Mouse (Mus musculus) kidney, embryonic 14.5 days (tissue): ENCODE measurements around the gene Sec14l5. TPM values are rescaled to one million over a fixed set of nuclear protein-coding genes. Genes with fewer than 3 reads are reported as not detected.

Experiments used
- ATAC-seq: fragments of 200-750 bp; cut with Nextera tagmentation; 2 replicates; pipeline ENCODE4 v1.8.0; 2017; ENCODE audit warnings: moderate number of reproducible peaks, mild to moderate bottlenecking, moderate TSS enrichment, moderate library complexity; ENCODE audit not compliant: low FRiP score, low TSS enrichment
- H3K27ac ChIP-seq: fragments of 300-500 bp; sonication (generic); 2 replicates; pipeline ENCODE4 v1.5.1; 2014; ENCODE audit warnings: low read depth, mild to moderate bottlenecking, low read length, moderate library complexity, mixed read lengths
- H3K27me3 ChIP-seq: fragments of 300-500 bp; sonication (generic); 2 replicates; pipeline ENCODE4 v1.6.1; 2014; ENCODE audit warnings: mild to moderate bottlenecking, low read length; ENCODE audit not compliant: control insufficient read depth, insufficient read depth
- H3K36me3 ChIP-seq: fragments of 300-500 bp; sonication (generic); 2 replicates; pipeline ENCODE4 v1.6.1; 2014; ENCODE audit warnings: low read length, mixed read lengths; ENCODE audit not compliant: control insufficient read depth, insufficient read depth
- H3K4me1 ChIP-seq: fragments of 300-500 bp; sonication (generic); 2 replicates; pipeline ENCODE4 v1.6.1; 2014; ENCODE audit warnings: low read length, mixed read lengths; ENCODE audit not compliant: control insufficient read depth, insufficient read depth
- H3K4me2 ChIP-seq: fragments of 300-500 bp; sonication (generic); replicated peaks from 2 replicates; pipeline ENCODE4 v1.6.1; 2014; ENCODE audit warnings: low read depth, mild to moderate bottlenecking, low read length
- H3K4me3 ChIP-seq: fragments of 300-500 bp; sonication (generic); 2 replicates; pipeline ENCODE4 v1.5.1; 2014; ENCODE audit warnings: mild to moderate bottlenecking, low read length
- H3K9ac ChIP-seq: fragments of 300-500 bp; sonication (generic); 2 replicates; pipeline ENCODE4 v1.6.1; 2014; ENCODE audit warnings: low read depth, mild to moderate bottlenecking, low read length, moderate library complexity
- H3K9me3 ChIP-seq: fragments of 300-500 bp; sonication (generic); 2 replicates; pipeline ENCODE4 v1.6.1; 2016; ENCODE audit warnings: low read length; ENCODE audit not compliant: control insufficient read depth
- WGBS: fragments of 180-500 bp; shearing (Covaris S2); extraction: QIAGEN DNeasy Blood & Tissue Kit; methylation state at CpG from one replicate; pipeline ENCODE4 v1.1.7; 2014; 5-methylcytosine and 5-hydroxymethylcytosine counted together
- microRNA-seq: library from miRNA; unstranded; fragments of <30 nt; microRNA quantifications from one replicate; pipeline ENCODE4, GENCODE M21; 2016
- polyA plus RNA-seq: library from polyadenylated mRNA; unstranded; fragments of >200 nt; fragmentation: Nextera tagmentation; extraction: Ambion mirVana; gene quantifications from 2 replicates; pipeline ENCODE4 v1.2.1, GENCODE M21; 2014

Sec14l5 gene
- polyA plus RNA-seq, 1 experiment from 2014 or later = not detected

- Histone ChIP-seq H3K36me3 (0 out of 2 replicates have a peak, but pooled peaks cover 5% of the 10 kb centered on the region), H3K9me3 (no peaks in the 10 kb centered on the region), H3K4me3 (peak within 1 kb of the TSS; percentile 79), H3K4me2 (peak within 1 kb of the TSS; percentile 78), H3K4me1 (no peaks in the 10 kb centered on the region), H3K9ac (peak within 1 kb of the TSS; percentile 67), H3K27ac (peak within 1 kb of the TSS; percentile 7; the same call in 1 of the 2 replicates), H3K27me3 (no peaks in the 10 kb centered on the region)
- WGBS = 2% methylated on average over 47 of the region's 47 CpGs
- ATAC-seq = peak; percentile 97
Observed at GRCm38 (mm10) chr16:5233418-5234313, 86.8 kb downstream of the Sec14l5 start, which contains the start of gene Alg1. TSS of gene Alg1 (plus strand) at chr16:5233621.

Small RNA genes within 50 kb of the gene (microRNA-seq; reads per million reads assigned to microRNA genes)
- gene Gm23689 (not detected), gene Gm26095 (not detected), gene Mir6364 (not detected)

Other genes starting within 250 kb of the Sec14l5 start
- gene Nudt16l1, start 208.3 kb upstream of the Sec14l5 start, polyA plus RNA-seq = 153 and 160 TPM in 2 replicates
- 45.6 and 61.3 TPM in 2 replicates for gene Anks3, start 182.9 kb upstream of the Sec14l5 start, polyA plus RNA-seq
- 0.11 TPM in 1 of 2 replicates, not detected in the other for gene Sept12, start 149.3 kb upstream of the Sec14l5 start, polyA plus RNA-seq
- gene Smim22, start 139.8 kb upstream of the Sec14l5 start, polyA plus RNA-seq = 10.2 and 10.4 TPM in 2 replicates
- gene Rogdi, start 133.6 kb upstream of the Sec14l5 start, polyA plus RNA-seq = 80.9 and 86.2 TPM in 2 replicates
- 66.0 and 96.3 TPM in 2 replicates for gene Glyr1, start 97.2 kb upstream of the Sec14l5 start, polyA plus RNA-seq
- 21.7 and 26.3 TPM in 2 replicates for gene Ubn1, start 97.1 kb upstream of the Sec14l5 start, polyA plus RNA-seq
- 1.4 and 2.6 TPM in 2 replicates for gene Ppl, start 14.7 kb upstream of the Sec14l5 start, polyA plus RNA-seq
- gene Nagpa, start 56.9 kb downstream of the Sec14l5 start, polyA plus RNA-seq = 12.4 and 17.0 TPM in 2 replicates
- 3.5 and 4.2 TPM in 2 replicates for gene AU021092, start 75.2 kb downstream of the Sec14l5 start, polyA plus RNA-seq
- 27.7 and 28.0 TPM in 2 replicates for gene Alg1, start 86.5 kb downstream of the Sec14l5 start, polyA plus RNA-seq
- 31.9 and 35.7 TPM in 2 replicates for gene Eef2kmt, start 108.9 kb downstream of the Sec14l5 start, polyA plus RNA-seq